Mouse (Mus musculus): ENCODE results near the gene Serpinf2.

GRCm38 (mm10) chr11:75455041-75455736 lies 15.8 kb upstream of the Serpinf2 start:
- no peak for TF ChIP-seq EP300 (IDR thresholded peaks at IDR 0.05; ENCODE audit: insufficient read depth, low read depth, low read length)
- no peak for TF ChIP-seq CTCF (IDR thresholded peaks at IDR 0.05; ENCODE audit: low read depth, low read length)
